Mouse (Mus musculus): Measurements from ENCODE around the gene Cpb2. TPM values are rescaled to one million over a fixed set of nuclear protein-coding genes. Genes with fewer than 3 reads are reported as not detected.

Cpb2 gene
- polyA plus RNA-seq, 1 experiment = not detected

DNA sequence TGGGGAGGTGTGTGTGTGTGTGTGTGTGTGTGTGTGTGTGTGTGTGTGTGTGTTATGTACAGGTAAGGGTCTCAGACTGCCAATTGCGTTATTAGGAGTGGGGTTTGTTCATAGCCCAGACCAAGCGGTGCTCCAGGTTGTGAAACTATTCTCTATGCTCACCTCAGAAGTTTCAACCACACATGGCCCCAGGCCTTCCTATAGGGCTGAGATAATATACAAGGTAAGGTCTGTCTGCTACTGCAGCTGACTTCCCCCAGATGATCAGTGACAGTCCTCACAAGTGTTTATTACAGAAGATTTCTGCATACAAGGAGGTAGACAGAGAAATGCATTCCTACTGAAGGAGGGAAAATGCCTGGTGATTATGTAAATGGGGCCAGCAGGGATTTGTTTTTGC lies 23.2 kb upstream of the Cpb2 start:
- TF ChIP-seq POLR2A (IDR thresholded peaks at IDR 0.05; ENCODE audit: borderline replicate concordance, low read depth, low read length) (no peak), CTCF (IDR thresholded peaks at IDR 0.05; ENCODE audit: low read depth, low read length) (no peak)
- Histone ChIP-seq H3K27ac (ENCODE audit: insufficient read depth, low read depth, low read length) (no peak overlapping the region), H3K4me1 (ENCODE audit: control insufficient read depth, insufficient read depth, low read length) (no peaks in the 10 kb centered on the region), H3K4me3 (ENCODE audit: insufficient read depth, low read length) (no peak overlapping the region)

GRCm38 (mm10) chr14:75219250-75219913 lies 22.7 kb upstream of the Cpb2 start:
- no peak for TF ChIP-seq CTCF (IDR thresholded peaks at IDR 0.05; ENCODE audit: low read depth, low read length)
- no peak for TF ChIP-seq POLR2A (IDR thresholded peaks at IDR 0.05; ENCODE audit: borderline replicate concordance, low read depth, low read length)
- Histone ChIP-seq H3K27ac (ENCODE audit: insufficient read depth, low read depth, low read length) (no peak overlapping the region), H3K4me1 (ENCODE audit: control insufficient read depth, insufficient read depth, low read length) (no peaks in the 10 kb centered on the region), H3K4me3 (ENCODE audit: insufficient read depth, low read length) (no peak overlapping the region)

DNA sequence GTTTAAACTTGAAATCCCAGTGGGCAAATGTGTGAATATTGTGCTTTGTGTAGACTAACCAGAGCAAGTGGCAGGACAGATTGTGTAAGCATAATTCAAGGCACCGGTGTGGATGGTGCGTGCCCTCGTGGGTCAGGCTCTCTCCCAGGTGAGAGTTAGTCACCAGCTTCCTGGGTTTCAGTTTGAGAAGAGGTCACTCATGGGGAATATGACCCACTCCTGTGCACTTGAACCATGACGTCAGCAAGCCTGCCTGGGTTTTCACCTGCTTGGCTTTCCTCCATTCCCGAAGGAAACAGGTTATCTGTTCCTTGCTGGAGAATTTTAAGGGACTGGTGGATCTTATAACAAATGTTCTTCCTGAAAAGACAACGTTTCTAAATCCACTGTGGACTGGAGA lies 19.7 kb upstream of the Cpb2 start:
- H3K4me3 ChIP-seq (ENCODE audit: insufficient read depth, low read length) = no peak overlapping the region
- TF ChIP-seq POLR2A (IDR thresholded peaks at IDR 0.05; ENCODE audit: borderline replicate concordance, low read depth, low read length) = no peak

GRCm38 (mm10) chr14:75227453-75228084 lies 14.5 kb upstream of the Cpb2 start:
- TF ChIP-seq CTCF (IDR thresholded peaks at IDR 0.05; ENCODE audit: low read depth, low read length) (no peak), POLR2A (IDR thresholded peaks at IDR 0.05; ENCODE audit: borderline replicate concordance, low read depth, low read length) (no peak)
- no peak overlapping the region for H3K27ac ChIP-seq (ENCODE audit: insufficient read depth, low read depth, low read length)
- no peaks in the 10 kb centered on the region for H3K4me1 ChIP-seq (ENCODE audit: control insufficient read depth, insufficient read depth, low read length)
- no peak overlapping the region for H3K4me3 ChIP-seq (ENCODE audit: insufficient read depth, low read length)

More for the DNA sequence above, 19.7 kb upstream of the Cpb2 start:
- no peak overlapping the region for H3K27ac ChIP-seq (ENCODE audit: insufficient read depth, low read depth, low read length)
- no peaks in the 10 kb centered on the region for H3K4me1 ChIP-seq (ENCODE audit: control insufficient read depth, insufficient read depth, low read length)

GRCm38 (mm10) chr14:75229834-75230233 lies 12.3 kb upstream of the Cpb2 start:
- Histone ChIP-seq H3K4me3 (ENCODE audit: insufficient read depth, low read length) (no peak overlapping the region), H3K4me1 (ENCODE audit: control insufficient read depth, insufficient read depth, low read length) (no peaks in the 10 kb centered on the region), H3K27ac (ENCODE audit: insufficient read depth, low read depth, low read length) (no peak overlapping the region)
- TF ChIP-seq CTCF (IDR thresholded peaks at IDR 0.05; ENCODE audit: low read depth, low read length) (no peak), POLR2A (IDR thresholded peaks at IDR 0.05; ENCODE audit: borderline replicate concordance, low read depth, low read length) (no peak)

- Histone ChIP-seq H3K4me1 (ENCODE audit: control insufficient read depth, insufficient read depth, low read length) (no peaks in the 10 kb centered on the region), H3K4me3 (ENCODE audit: insufficient read depth, low read length) (no peak overlapping the region), H3K27ac (ENCODE audit: insufficient read depth, low read depth, low read length) (no peak overlapping the region)
- TF ChIP-seq CTCF (IDR thresholded peaks at IDR 0.05; ENCODE audit: low read depth, low read length) (no peak), POLR2A (IDR thresholded peaks at IDR 0.05; ENCODE audit: borderline replicate concordance, low read depth, low read length) (no peak)
Observed at GRCm38 (mm10) chr14:75233070-75233469, 9.0 kb upstream of the Cpb2 start.

- no peak for TF ChIP-seq POLR2A (IDR thresholded peaks at IDR 0.05; ENCODE audit: borderline replicate concordance, low read depth, low read length)
- TF ChIP-seq CTCF (IDR thresholded peaks at IDR 0.05; ENCODE audit: low read depth, low read length) = no peak
Observed at GRCm38 (mm10) chr14:75235552-75235951, 6.5 kb upstream of the Cpb2 start.

GRCm38 (mm10) chr14:75235955-75236635 lies 6.0 kb upstream of the Cpb2 start:
- TF ChIP-seq POLR2A (IDR thresholded peaks at IDR 0.05; ENCODE audit: borderline replicate concordance, low read depth, low read length) = no peak
- TF ChIP-seq CTCF (IDR thresholded peaks at IDR 0.05; ENCODE audit: low read depth, low read length) = no peak
- Histone ChIP-seq H3K4me1 (ENCODE audit: control insufficient read depth, insufficient read depth, low read length) (no peaks in the 10 kb centered on the region), H3K27ac (ENCODE audit: insufficient read depth, low read depth, low read length) (no peak overlapping the region), H3K4me3 (ENCODE audit: insufficient read depth, low read length) (no peak overlapping the region)

More at GRCm38 (mm10) chr14:75235552-75235951, 6.5 kb upstream of the Cpb2 start:
- Histone ChIP-seq H3K4me3 (ENCODE audit: insufficient read depth, low read length) (no peak overlapping the region), H3K4me1 (ENCODE audit: control insufficient read depth, insufficient read depth, low read length) (no peaks in the 10 kb centered on the region), H3K27ac (ENCODE audit: insufficient read depth, low read depth, low read length) (no peak overlapping the region)

DNA sequence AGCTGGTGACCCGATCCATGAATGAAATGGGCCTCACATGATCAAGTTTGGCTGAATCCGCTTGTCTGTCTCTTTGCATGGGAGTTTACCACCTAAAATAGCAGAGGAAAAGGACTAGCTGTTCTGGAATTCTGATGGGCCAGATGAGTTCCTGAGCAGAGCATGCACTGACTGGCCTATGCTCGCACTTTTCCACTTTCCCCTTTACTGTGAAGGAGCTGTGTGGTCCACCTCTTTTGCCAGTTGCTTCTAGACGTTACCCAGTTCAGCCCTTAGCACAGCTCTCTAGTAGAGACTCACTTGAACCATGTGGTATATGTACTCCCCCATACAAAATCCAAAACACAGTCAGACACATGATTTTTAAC lies 5.5 kb upstream of the Cpb2 start:
- no peaks in the 10 kb centered on the region for H3K4me1 ChIP-seq (ENCODE audit: control insufficient read depth, insufficient read depth, low read length)
- H3K27ac ChIP-seq (ENCODE audit: insufficient read depth, low read depth, low read length) = no peak overlapping the region
- no peak overlapping the region for H3K4me3 ChIP-seq (ENCODE audit: insufficient read depth, low read length)
- no peak for TF ChIP-seq CTCF (IDR thresholded peaks at IDR 0.05; ENCODE audit: low read depth, low read length)
- TF ChIP-seq POLR2A (IDR thresholded peaks at IDR 0.05; ENCODE audit: borderline replicate concordance, low read depth, low read length) = no peak

- H3K4me1 ChIP-seq (ENCODE audit: control insufficient read depth, insufficient read depth, low read length) = no peaks in the 10 kb centered on the region
- H3K4me3 ChIP-seq (ENCODE audit: insufficient read depth, low read length) = no peak overlapping the region
- TF ChIP-seq CTCF (IDR thresholded peaks at IDR 0.05; ENCODE audit: low read depth, low read length) = no peak
- no peak for TF ChIP-seq POLR2A (IDR thresholded peaks at IDR 0.05; ENCODE audit: borderline replicate concordance, low read depth, low read length)
- no peak overlapping the region for H3K27ac ChIP-seq (ENCODE audit: insufficient read depth, low read depth, low read length)
Observed at GRCm38 (mm10) chr14:75237096-75237495, 5.0 kb upstream of the Cpb2 start.

Data from bone marrow macrophage, adult 2 months (primary cell).